Mouse (Mus musculus) megakaryocyte-erythroid progenitor cell, adult 5-6 weeks (primary cell): ENCODE measurements around the gene Abat. TPM values are rescaled to one million over a fixed set of nuclear protein-coding genes. Genes with fewer than 3 reads are reported as not detected.

ENCODE experiments used
- ATAC-seq: replicated peaks from 2 replicates; pipeline ENCODE4 v1.8.0; 2016; ENCODE audit warnings: mild to moderate bottlenecking, inconsistent platforms; ENCODE audit not compliant: severe bottlenecking, poor library complexity, low FRiP score, low TSS enrichment
- total RNA-seq, 2 experiments: library from RNA; stranded (forward) in 1 of 2; stranded (reverse) in 1 of 2; fragments of 200-1000, 215-1000 nt in 1 of 2; fragments of >200 nt in 1 of 2; fragmentation: Nextera tagmentation in 1 of 2; gene quantifications; 2 replicates each; pipeline ENCODE4 v1.2.3; 2014 to 2017

Abat gene
- total RNA-seq (2014; fragmentation: Nextera tagmentation) (not detected in 2 replicates), total RNA-seq (2017) (0.65 and 1.2 TPM in 2 replicates)

- ATAC-seq: peak; percentile 96
These were observed at the start of gene Abat for GRCm38 (mm10) chr16:8513236-8513906. Abat (plus strand) TSS chr16:8513429.

DNA sequence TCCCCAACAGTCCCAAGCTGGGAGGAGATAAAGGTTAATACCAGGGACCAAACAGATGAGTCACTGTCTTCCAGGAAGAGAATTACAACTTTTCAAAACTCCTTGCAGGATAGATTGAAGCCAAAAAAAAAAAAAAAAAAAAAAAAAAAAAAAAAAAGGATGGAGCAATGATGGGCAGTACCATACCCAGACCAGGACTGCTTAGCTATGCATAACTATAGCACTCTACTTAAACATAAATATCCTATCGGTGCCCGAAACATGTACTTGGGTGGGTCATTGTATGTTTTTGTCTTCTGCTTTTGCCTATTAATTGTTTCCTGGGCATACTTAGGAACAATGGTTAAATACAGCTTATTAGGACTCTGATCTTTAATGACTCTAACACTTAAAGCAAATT, 43.1 kb upstream of the Abat start:
- ATAC-seq: peak; percentile 9; the same call in 1 of the 2 replicates

DNA sequence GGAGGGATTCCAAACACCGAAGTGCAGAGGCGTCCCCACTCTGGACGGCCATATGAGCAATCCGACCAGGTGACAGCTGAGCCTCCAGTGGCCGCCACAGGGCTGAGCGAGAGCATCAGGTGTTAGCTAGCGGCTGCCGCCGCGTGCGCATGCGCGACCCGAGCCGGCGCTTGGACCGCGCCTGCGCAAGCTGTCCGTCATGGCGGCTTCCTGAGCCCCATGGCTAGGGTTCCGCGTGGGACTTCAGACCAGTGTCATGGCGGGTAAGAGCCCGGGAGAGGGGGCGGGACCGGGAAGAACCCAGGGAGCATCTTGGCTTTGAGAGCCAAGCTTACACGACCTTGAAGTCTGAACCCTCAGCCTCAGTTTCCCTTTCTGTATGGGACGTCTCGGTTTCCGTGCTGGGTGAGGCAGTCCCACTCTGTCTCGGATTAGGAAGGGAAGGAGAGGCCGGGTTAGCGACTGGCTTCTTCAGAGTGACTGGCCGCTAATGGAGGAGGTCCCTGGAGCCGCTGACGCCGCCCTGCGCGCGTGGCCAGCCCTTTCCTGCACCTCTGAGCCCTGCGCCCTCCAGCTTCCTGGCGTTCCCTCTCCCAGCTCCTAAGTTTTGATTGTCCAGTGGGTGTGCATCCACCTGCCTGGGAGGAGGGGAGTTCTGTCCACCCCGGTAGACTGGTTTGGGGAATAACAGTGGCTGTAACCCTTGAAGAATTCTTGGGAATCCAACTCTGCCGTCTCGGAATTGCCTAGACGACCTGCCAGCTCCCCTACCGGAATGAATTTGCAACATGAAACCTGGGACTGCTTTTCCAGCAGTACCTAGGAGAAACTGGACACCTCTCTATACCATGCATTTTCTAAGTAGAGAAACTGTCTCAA, 42.4 kb upstream of the Abat start, which contains the start of gene Mettl22:
Gene Mettl22, plus strand, starts transcription at position 186 of the 879 bp plus-strand sequence.
- ATAC-seq: peak; percentile 90

DNA sequence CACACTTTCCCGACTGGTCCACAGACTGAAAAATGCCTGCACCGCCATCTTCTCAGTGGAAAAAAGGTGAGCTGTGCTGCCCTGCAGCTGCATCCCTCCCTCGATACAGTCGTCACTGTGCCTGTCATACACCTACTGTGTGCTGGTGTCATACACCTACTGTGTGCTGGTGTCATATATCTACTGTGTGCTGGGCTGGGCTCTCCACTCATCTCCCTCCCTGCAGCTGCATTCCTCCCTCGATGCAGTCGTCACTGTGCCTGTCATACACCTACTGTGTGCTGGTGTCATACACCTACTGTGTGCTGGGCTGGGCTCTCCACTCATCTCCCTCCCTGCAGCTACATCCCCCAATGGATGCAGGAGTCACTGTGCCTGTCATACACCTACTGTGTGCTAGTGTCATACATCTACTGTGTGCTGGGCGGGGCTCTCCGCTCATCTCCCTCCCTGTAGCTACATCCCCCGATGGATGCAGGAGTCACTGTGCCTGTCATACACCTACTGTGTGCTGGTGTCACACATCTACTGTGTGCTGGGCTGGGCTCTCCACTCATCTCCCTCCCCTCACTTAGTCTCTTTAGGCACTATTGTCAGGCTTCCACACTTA, 25.7 kb upstream of the Abat start:
- ATAC-seq: no peak

DNA sequence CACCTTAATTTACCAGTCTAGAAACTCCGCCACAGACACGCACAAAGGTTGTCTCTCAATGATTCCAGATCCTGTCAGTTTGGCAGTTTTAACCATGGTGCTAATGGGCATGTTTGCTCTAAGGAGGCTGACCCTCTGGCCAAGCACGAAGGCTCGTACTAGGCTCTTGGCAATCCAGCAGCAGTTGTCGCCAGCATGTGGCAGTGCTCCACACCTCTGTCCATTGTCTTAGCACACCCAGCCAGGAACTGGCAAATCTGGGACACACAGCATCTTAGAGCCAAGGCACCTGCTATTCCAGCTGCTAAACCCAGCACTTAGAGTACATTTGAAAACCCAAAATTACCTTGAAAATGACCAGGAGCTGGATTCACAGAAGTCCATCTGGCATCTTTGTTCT, 23.9 kb upstream of the Abat start:
- ATAC-seq: no peak

DNA sequence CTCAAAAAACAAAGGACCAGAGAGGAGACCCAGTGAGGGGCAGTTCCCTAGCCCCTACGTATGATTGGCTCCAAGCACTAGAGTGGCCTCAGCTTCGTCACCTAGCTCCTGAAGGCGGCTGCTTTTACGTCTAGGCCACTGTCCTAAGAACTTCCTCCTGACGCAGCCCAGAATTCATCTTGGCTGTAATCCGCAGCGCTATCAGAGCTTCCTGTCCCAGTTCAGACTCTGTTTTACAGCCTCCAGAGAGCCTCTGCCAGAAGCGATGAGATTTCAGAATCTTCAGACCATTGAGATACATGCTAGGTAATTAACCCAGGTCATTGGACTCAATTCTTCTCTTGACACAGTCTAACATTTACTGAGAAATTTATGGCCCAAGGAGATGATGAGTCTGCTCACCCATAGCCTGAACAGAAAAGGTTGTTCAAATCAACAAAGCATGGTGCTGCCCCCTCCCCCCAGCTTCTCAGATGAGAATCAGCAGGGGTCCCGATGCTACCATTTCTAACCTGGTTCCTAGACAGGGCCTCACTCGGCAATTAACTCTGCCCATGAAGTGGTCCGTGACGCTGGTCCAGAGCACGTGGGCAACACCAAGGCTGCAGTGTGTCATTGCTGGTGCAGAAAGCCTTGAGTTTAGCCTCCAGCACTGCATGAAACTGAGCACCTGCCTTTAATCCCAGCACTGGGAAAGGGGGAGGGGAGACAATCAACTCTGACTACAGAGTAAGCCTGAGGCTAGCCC, 21.3 kb upstream of the Abat start:
- no peak for ATAC-seq

DNA sequence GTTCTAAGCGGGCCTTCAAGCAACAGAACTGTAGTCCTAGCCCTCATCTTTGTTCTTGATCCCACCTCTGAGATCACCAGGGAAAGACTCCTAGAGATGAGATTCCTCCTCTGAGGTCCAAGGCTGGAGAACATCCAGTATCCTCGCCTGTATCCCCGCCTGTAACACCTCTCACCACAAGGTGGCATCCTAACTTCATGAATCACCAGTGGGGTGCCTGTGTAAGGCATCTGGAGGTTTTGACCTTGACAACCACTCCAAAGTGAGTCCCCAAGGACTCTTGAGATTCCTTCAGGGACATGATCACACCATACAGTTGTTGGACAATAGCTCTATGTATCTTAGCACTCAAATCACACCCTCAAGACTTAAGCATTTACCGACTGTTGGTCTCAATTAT, 19.0 kb upstream of the Abat start:
- ATAC-seq: peak; percentile 86

- no peak for ATAC-seq
These were observed 16.3 kb upstream of the Abat start for GRCm38 (mm10) chr16:8496967-8497366.

- no peak for ATAC-seq
These were observed 9.0 kb upstream of the Abat start for GRCm38 (mm10) chr16:8504271-8504670.

- no peak for ATAC-seq
These were observed 3.3 kb upstream of the Abat start for GRCm38 (mm10) chr16:8509894-8510293.

DNA sequence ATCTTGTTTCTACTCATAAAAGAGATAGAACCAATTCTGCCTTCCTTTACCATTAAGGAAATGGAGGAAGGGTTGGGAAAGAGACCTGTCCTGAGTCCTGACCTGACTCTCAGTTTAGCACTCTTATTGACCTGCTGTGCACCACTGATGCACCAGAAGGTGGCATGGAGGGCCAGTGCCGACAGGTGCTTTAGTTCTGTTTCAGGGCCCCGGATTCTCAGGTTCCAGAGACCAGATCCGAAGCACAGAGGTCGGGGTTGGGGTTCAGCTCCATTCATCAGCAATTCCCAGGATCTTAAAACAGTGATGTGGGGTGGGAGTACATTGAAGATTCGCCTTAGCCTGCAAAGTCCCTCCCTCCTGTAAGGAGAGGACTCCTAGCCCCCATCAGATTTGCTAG, 399 bp upstream of the Abat start:
- no peak for ATAC-seq

DNA sequence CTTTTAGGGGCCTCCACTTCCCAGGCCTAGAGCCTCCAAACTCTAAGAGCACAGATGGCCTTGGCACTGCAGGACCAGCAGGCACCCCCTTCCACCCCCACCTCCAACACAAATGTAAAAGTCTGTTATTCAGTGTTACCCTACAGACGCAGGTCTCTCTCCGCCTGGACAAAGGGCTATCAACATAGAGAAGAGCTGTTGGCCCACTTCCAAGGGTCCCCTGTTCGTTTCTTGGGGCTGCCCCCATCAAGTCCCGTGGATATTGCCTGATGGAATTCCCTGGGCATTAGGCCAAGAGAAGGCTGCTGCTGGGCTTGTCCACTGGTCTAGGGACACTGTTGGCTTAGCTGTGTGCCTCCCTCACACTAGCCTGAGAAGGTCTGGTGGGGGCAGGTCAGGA, 951 bp downstream of the Abat start:
- ATAC-seq: no peak

DNA sequence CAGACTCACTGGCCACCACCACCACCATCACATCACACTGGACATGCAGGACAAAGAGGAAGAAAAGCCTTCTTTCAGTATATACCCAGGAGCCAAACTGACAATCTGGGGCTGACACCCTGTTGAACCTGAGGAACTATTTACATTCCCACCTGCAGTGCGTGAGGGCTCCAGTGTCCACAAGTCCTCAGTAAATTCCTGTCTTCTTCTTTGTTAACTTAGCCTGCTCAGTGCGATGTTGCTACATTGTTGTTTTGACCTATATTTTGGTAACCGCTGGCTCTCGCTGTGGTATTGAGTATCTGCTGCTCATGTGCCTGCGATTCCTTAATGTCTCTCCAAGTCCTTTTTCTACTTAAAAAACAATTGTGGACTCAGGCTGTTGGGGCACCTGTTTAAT, 7.3 kb downstream of the Abat start:
- no peak for ATAC-seq

GRCm38 (mm10) chr16:8521322-8521721, 8.1 kb downstream of the Abat start:
- no peak for ATAC-seq

DNA sequence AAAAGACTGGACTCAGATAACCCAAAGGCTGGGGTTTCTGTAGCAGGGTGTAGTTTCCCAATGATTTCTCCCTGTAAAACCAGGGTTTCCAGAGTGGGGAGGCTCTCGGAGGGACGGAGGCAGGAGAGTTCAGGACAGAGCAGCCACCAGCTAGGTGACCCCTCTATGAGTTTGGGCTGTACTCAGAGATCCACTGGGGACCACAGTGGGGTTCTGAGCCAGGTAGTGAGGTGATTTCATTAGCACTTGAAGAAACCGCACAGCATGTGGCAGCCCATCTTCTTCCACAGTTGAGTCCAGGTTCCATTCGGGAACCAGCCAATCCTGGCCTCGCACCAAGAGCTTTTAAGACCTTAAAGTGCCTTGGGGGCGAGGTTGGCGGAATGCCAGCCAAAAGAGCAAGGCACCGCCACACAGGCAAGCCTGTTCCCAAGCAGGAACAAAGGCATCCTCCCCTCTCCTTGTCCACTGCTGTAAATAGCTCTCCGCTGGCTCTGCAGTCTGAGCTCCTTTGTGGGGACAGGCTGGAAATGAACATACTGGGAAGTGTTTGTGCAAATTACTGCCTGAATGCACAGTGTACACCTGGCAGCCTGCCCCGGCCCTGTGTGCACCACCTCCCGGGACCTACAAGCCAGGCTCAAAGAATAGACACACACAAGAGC, 10.4 kb downstream of the Abat start:
- no peak for ATAC-seq

DNA sequence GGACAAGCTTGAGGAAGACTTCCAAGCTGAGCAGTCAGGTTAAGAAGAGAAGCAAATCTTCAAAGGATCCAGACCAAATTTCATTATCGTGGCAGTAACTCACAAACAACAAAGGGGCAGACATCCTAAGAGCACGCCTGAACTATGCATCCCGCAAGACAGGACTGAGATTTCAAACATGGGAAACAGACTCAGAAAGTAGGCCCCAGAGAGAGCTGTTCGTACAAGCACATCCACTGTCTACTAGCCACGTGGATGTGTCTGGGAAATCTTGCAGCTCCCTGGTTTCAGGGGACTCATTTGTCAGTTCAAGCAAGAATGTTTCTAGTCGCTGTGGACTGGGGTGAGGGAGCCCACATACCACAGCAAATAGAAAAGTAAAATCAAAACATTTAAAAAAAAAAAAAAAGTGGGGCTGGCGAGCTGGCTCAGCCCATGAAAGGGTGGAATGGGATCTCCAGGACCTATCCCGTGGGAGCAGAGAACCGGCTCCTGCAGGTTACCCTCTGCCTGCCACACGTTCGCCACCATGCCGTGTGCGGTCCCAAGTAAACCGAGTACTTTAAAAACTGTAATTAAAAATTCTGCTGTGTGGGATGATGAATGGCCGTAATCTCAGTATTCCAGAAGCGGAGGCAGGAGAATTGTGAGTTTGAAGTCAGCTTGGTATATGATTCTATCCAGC, 11.1 kb downstream of the Abat start:
- no peak for ATAC-seq

GRCm38 (mm10) chr16:8525293-8525692, 12.1 kb downstream of the Abat start:
- no peak for ATAC-seq

GRCm38 (mm10) chr16:8525877-8526276, 12.6 kb downstream of the Abat start:
- no peak for ATAC-seq

DNA sequence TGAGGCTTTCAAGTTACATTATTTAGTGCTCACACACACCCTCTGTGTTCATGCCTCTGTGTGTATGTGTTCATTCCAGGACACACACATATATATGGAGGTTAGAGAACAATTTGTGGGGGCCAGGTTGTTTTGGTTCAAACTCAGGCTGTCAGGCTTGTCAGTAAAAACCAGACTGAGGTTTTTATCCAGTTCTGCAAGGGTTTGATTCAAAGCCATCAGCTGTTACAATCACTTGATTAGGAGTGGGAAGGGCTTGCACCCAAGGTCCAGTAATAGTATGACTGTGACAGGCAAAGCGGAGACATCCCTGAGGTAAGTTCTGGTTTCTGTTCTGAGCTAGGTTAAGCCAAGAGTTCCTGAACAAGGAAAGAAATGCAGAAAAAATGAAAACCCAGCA, 16.2 kb downstream of the Abat start:
- no peak for ATAC-seq
